Mouse (Mus musculus) regulatory T cell (primary cell): ENCODE results near the gene Babam2.

Experiments used
- in situ Hi-C: fragments of 300-600 bp; cut with MboI, MseI; formaldehyde crosslinking; loops from one replicate; pipeline ENCODE4 v1.15.1; 2025; ENCODE audit warnings: high pct_unique_total_duplicates

Babam2 gene

GRCm38 (mm10) chr5:32072877-32073276 is 375.4 kb downstream of the Babam2 start:
- in situ Hi-C loops = no loop called here

- in situ Hi-C loops = no loop called here
These were observed 376.6 kb downstream of the Babam2 start for GRCm38 (mm10) chr5:32074053-32074452.

- in situ Hi-C loops = no loop called here
These were observed 379.7 kb downstream of the Babam2 start for GRCm38 (mm10) chr5:32077139-32077538.

- in situ Hi-C loops = no loop called here
These were observed 381.5 kb downstream of the Babam2 start for GRCm38 (mm10) chr5:32078986-32079385.

GRCm38 (mm10) chr5:32080490-32081219 is 383.2 kb downstream of the Babam2 start:
- in situ Hi-C loops = loop anchor here (10.0 kb wide), 1 partner anchor 1646 kb away; no protein-coding TSS in a partner anchor

- in situ Hi-C loops = loop anchor here (10.0 kb wide), 1 partner anchor 1650 kb away; no protein-coding TSS in a partner anchor
These were observed 386.9 kb downstream of the Babam2 start for GRCm38 (mm10) chr5:32084401-32084804.

GRCm38 (mm10) chr5:32085566-32085965 is 388.1 kb downstream of the Babam2 start:
- in situ Hi-C loops = loop anchor here (10.0 kb wide), 1 partner anchor 1651 kb away; no protein-coding TSS in a partner anchor

- in situ Hi-C loops = loop anchor here (10.0 kb wide), 1 partner anchor 1651 kb away; no protein-coding TSS in a partner anchor
These were observed 388.5 kb downstream of the Babam2 start for GRCm38 (mm10) chr5:32085971-32086370.

- in situ Hi-C loops = loop anchor here (10.0 kb wide), 1 partner anchor 1652 kb away; no protein-coding TSS in a partner anchor
These were observed 389.1 kb downstream of the Babam2 start for GRCm38 (mm10) chr5:32086526-32087090.

- in situ Hi-C loops = loop anchor here (10.0 kb wide), 1 partner anchor 1655 kb away; no protein-coding TSS in a partner anchor
These were observed 392.0 kb downstream of the Babam2 start for GRCm38 (mm10) chr5:32089481-32089880.

GRCm38 (mm10) chr5:32092281-32092680 is 394.8 kb downstream of the Babam2 start:
- in situ Hi-C loops = no loop called here

GRCm38 (mm10) chr5:32098691-32099090 is 401.2 kb downstream of the Babam2 start:
- in situ Hi-C loops = no loop called here

GRCm38 (mm10) chr5:32102484-32102883 is 405.0 kb downstream of the Babam2 start:
- in situ Hi-C loops = no loop called here

GRCm38 (mm10) chr5:32102971-32103431 is 405.5 kb downstream of the Babam2 start:
- in situ Hi-C loops = no loop called here

GRCm38 (mm10) chr5:32103545-32103944 is 406.1 kb downstream of the Babam2 start:
- in situ Hi-C loops = no loop called here

- in situ Hi-C loops = no loop called here
These were observed 406.9 kb downstream of the Babam2 start for GRCm38 (mm10) chr5:32104119-32104990.

- in situ Hi-C loops = no loop called here
These were observed 409.1 kb downstream of the Babam2 start for GRCm38 (mm10) chr5:32106473-32107140.

GRCm38 (mm10) chr5:32110651-32111050 is 413.2 kb downstream of the Babam2 start:
- in situ Hi-C loops = no loop called here

GRCm38 (mm10) chr5:32112206-32112916 is 414.9 kb downstream of the Babam2 start:
- in situ Hi-C loops = no loop called here

- in situ Hi-C loops = no loop called here
These were observed 423.5 kb downstream of the Babam2 start for GRCm38 (mm10) chr5:32120901-32121376.
